In genomic region chr14:59960214-59960890, GRCm38 (mm10) we compare ENCODE assay signal across 23 mouse cellular contexts.
A peak's percentile ranks its signal among the peaks of the same experiment; 100 is the strongest.
DNase-seq lines count a peak whose midpoint lies in the region; ATAC-seq and TF ChIP-seq lines count a peak whose summit lies in the region.
"Had no signal": no experiment of that assay in that cellular context is flagged by ENCODE, and none has a peak within 500 bp of the region (broad histone marks: within the 10 kb centered on the region; RNA-seq: fewer than 3 reads in every experiment).

No protein-coding gene starts in this region.

- no peak overlapping the region; the same call in 1 of the 2 replicates for H3K27ac ChIP-seq in hindbrain, embryonic 13.5 days
- no peak overlapping the region for H3K27ac ChIP-seq in hindbrain, embryonic 11.5 days (ENCODE audit: low read depth, low read length)
- peak overlapping the region; percentile 63 for H3K27ac ChIP-seq in kidney, postnatal 0 days
- H3K27ac ChIP-seq in embryonic facial prominence, embryonic 12.5 days: 0 out of 2 replicates have a peak overlapping the region, but pooled peaks have one; percentile 23
- H3K27ac ChIP-seq: embryonic facial prominence, embryonic 15.5 days; heart, embryonic 13.5 days; limb, embryonic 12.5 days; liver, embryonic 12.5 days; midbrain, embryonic 15.5 days had no signal

- H3K36me3 ChIP-seq in hindbrain, embryonic 13.5 days: no peaks in the 10 kb centered on the region
- H3K36me3 ChIP-seq in hindbrain, embryonic 11.5 days (ENCODE audit: control insufficient read depth, insufficient read depth, low read length): no peaks in the 10 kb centered on the region
- no peaks in the 10 kb centered on the region for H3K36me3 ChIP-seq in kidney, postnatal 0 days (ENCODE audit: insufficient read depth, low read length)
- H3K36me3 ChIP-seq in embryonic facial prominence, embryonic 12.5 days: no peaks in the 10 kb centered on the region
- H3K36me3 ChIP-seq: embryonic facial prominence, embryonic 15.5 days; heart, embryonic 13.5 days; hindbrain, embryonic 15.5 days; limb, embryonic 12.5 days; liver, embryonic 12.5 days; midbrain, embryonic 15.5 days had no signal

- 0 out of 2 replicates have a peak, but pooled peaks have one; percentile 10 for ATAC-seq in hindbrain, embryonic 13.5 days (ENCODE audit: low FRiP score)
- ATAC-seq in hindbrain, embryonic 11.5 days (ENCODE audit: low FRiP score): no peak
- ATAC-seq in kidney, postnatal 0 days (replicated peaks; ENCODE audit: low FRiP score, low read depth): no peak; the same call in 1 of the 2 replicates
- no peak for ATAC-seq in embryonic facial prominence, embryonic 12.5 days (ENCODE audit: insufficient number of reproducible peaks, insufficient read depth, low FRiP score, low TSS enrichment)
- ATAC-seq: intestine, postnatal 0 days; liver, embryonic 12.5 days; midbrain, embryonic 15.5 days; Patski had no signal

- TF ChIP-seq CTCF in kidney, postnatal 0 days (IDR thresholded peaks at IDR 0.05; ENCODE audit: low read depth): no peak
- no peak for TF ChIP-seq CTCF in brain, embryonic 14.5 days (IDR thresholded peaks at IDR 0.05; ENCODE audit: borderline replicate concordance, extremely low read depth, insufficient read depth, insufficient read length)

- DNase-seq in hindbrain, embryonic 11.5 days (ENCODE audit: low spot score): no peak
- DNase-seq in kidney, postnatal 0 days (ENCODE audit: low spot score): peak; percentile 56
- no peak for DNase-seq in kidney, postnatal 10 days
- DNase-seq in brain, embryonic 14.5 days (ENCODE audit: low read depth): peak; percentile 78
- DNase-seq in gastrocnemius, adult 8-10 months (ENCODE audit: low spot score in 2 of 2): no peak
- DNase-seq: adrenal gland, adult 8-10 months; cerebellum, adult 9-11 months; lung, adult 2 months; right cerebral cortex, postnatal 14 days; spleen, adult 18-20 months; thymus, adult 18-20 months; thymus, postnatal 4 days had no signal

- no peaks in the 10 kb centered on the region for H3K9me3 ChIP-seq in hindbrain, embryonic 13.5 days
- H3K9me3 ChIP-seq in hindbrain, embryonic 11.5 days (ENCODE audit: control insufficient read depth, low read length): no peaks in the 10 kb centered on the region
- no peaks in the 10 kb centered on the region for H3K9me3 ChIP-seq in kidney, postnatal 0 days (replicated peaks; ENCODE audit: low read length)
- H3K9me3 ChIP-seq in embryonic facial prominence, embryonic 12.5 days: no peaks in the 10 kb centered on the region
- H3K9me3 ChIP-seq: embryonic facial prominence, embryonic 15.5 days; heart, embryonic 13.5 days; hindbrain, embryonic 15.5 days; limb, embryonic 12.5 days; liver, embryonic 12.5 days; midbrain, embryonic 15.5 days had no signal

- 67% methylated on average over 9 of the region's 9 CpGs for WGBS in hindbrain, embryonic 13.5 days
- WGBS in hindbrain, embryonic 11.5 days: 67% methylated on average over 9 of the region's 9 CpGs
- 37% methylated on average over 9 of the region's 9 CpGs for WGBS in kidney, postnatal 0 days
- WGBS in embryonic facial prominence, embryonic 12.5 days: 59% methylated on average over 9 of the region's 9 CpGs

- no peaks in the 10 kb centered on the region for H3K27me3 ChIP-seq in hindbrain, embryonic 13.5 days
- H3K27me3 ChIP-seq in hindbrain, embryonic 11.5 days (ENCODE audit: control insufficient read depth, insufficient read depth, low read length): no peaks in the 10 kb centered on the region
- no peaks in the 10 kb centered on the region for H3K27me3 ChIP-seq in kidney, postnatal 0 days (ENCODE audit: insufficient read depth, low read length)
- no peaks in the 10 kb centered on the region for H3K27me3 ChIP-seq in embryonic facial prominence, embryonic 12.5 days
- H3K27me3 ChIP-seq: heart, embryonic 13.5 days; hindbrain, embryonic 15.5 days; limb, embryonic 12.5 days; liver, embryonic 12.5 days; midbrain, embryonic 15.5 days had no signal

- no peak overlapping the region for H3K4me2 ChIP-seq in hindbrain, embryonic 13.5 days
- H3K4me2 ChIP-seq in hindbrain, embryonic 11.5 days (replicated peaks; ENCODE audit: low read depth, low read length): no peak overlapping the region
- H3K4me2 ChIP-seq in kidney, postnatal 0 days (ENCODE audit: low read length): no peak overlapping the region
- no peak overlapping the region for H3K4me2 ChIP-seq in embryonic facial prominence, embryonic 12.5 days (replicated peaks)
- H3K4me2 ChIP-seq: embryonic facial prominence, embryonic 15.5 days; heart, embryonic 13.5 days; hindbrain, embryonic 15.5 days; limb, embryonic 12.5 days; liver, embryonic 12.5 days; midbrain, embryonic 15.5 days had no signal

- H3K9ac ChIP-seq in hindbrain, embryonic 13.5 days: no peak overlapping the region
- no peak overlapping the region for H3K9ac ChIP-seq in hindbrain, embryonic 11.5 days (ENCODE audit: low read depth, low read length)
- H3K9ac ChIP-seq in kidney, postnatal 0 days (ENCODE audit: low read depth, low read length): no peak overlapping the region
- H3K9ac ChIP-seq in embryonic facial prominence, embryonic 12.5 days: no peak overlapping the region
- H3K9ac ChIP-seq: embryonic facial prominence, embryonic 15.5 days; heart, embryonic 13.5 days; hindbrain, embryonic 15.5 days; limb, embryonic 12.5 days; liver, embryonic 12.5 days; midbrain, embryonic 15.5 days had no signal

- H3K4me1 ChIP-seq in hindbrain, embryonic 13.5 days (replicated peaks): peaks cover 10% of the 10 kb centered on the region
- H3K4me1 ChIP-seq in hindbrain, embryonic 11.5 days (replicated peaks; ENCODE audit: control insufficient read depth, insufficient read depth, low read length): no peaks in the 10 kb centered on the region
- H3K4me1 ChIP-seq in kidney, postnatal 0 days (replicated peaks; ENCODE audit: insufficient read depth, low read length): no peaks in the 10 kb centered on the region
- peaks cover 14% of the 10 kb centered on the region for H3K4me1 ChIP-seq in embryonic facial prominence, embryonic 12.5 days
- H3K4me1 ChIP-seq: liver, embryonic 12.5 days had no signal

- no peak for TF ChIP-seq POLR2A in brain, embryonic 14.5 days (IDR thresholded peaks at IDR 0.05; ENCODE audit: borderline replicate concordance, extremely low read depth, insufficient read depth, insufficient read length, poor library complexity, severe bottlenecking)

- no peak overlapping the region for H3K4me3 ChIP-seq in hindbrain, embryonic 13.5 days
- no peak overlapping the region for H3K4me3 ChIP-seq in hindbrain, embryonic 11.5 days (ENCODE audit: low read depth, low read length)
- H3K4me3 ChIP-seq in kidney, postnatal 0 days (replicated peaks; ENCODE audit: low read depth, low read length): no peak overlapping the region
- H3K4me3 ChIP-seq in embryonic facial prominence, embryonic 12.5 days: no peak overlapping the region
- H3K4me3 ChIP-seq: embryonic facial prominence, embryonic 15.5 days; heart, embryonic 13.5 days; hindbrain, embryonic 15.5 days; limb, embryonic 12.5 days; liver, embryonic 12.5 days; midbrain, embryonic 15.5 days; myocyte had no signal

Comparison
In these comparisons a context has a peak if more than half of its experiments do, and no peak if none do; other contexts are left out.
1. DNase-seq: peak in kidney, postnatal 0 days (single experiment) and brain, embryonic 14.5 days (single experiment); none in hindbrain, embryonic 11.5 days (single experiment), kidney, postnatal 10 days (single experiment) and gastrocnemius, adult 8-10 months (0 of 2).
2. H3K27ac ChIP-seq: peak in kidney, postnatal 0 days (single experiment) and embryonic facial prominence, embryonic 12.5 days (single experiment); none in hindbrain, embryonic 13.5 days (single experiment) and hindbrain, embryonic 11.5 days (single experiment).